Mouse (Mus musculus) hindbrain, embryonic 13.5 days (tissue): ENCODE measurements at regions not wholly inside any gene's neighbourhood (a gene's known extent, or its start where the extent isn't known, plus 50 kb on each side); places are given as distances from the start of the nearest gene placed in this dataset.

Experiments used
- ATAC-seq: fragments of 200-750 bp; cut with Nextera tagmentation; 2 replicates; pipeline ENCODE4 v1.8.0; 2017; ENCODE audit warnings: moderate TSS enrichment; ENCODE audit not compliant: low FRiP score
- H3K27ac ChIP-seq: fragments of 300-500 bp; sonication (generic); 2 replicates; pipeline ENCODE4 v1.5.1; 2015; ENCODE audit warnings: inconsistent platforms, mild to moderate bottlenecking, moderate library complexity
- H3K27me3 ChIP-seq: fragments of 300-500 bp; sonication (generic); 2 replicates; pipeline ENCODE4 v1.6.1; 2015; ENCODE audit warnings: mild to moderate bottlenecking, inconsistent platforms
- H3K36me3 ChIP-seq: fragments of 300-500 bp; sonication (generic); 2 replicates; pipeline ENCODE4 v1.6.1; 2015; ENCODE audit warnings: mild to moderate bottlenecking, inconsistent platforms
- H3K4me1 ChIP-seq: fragments of 300-500 bp; sonication (generic); replicated peaks from 2 replicates; pipeline ENCODE4 v1.6.1; 2015; ENCODE audit warnings: inconsistent platforms
- H3K4me2 ChIP-seq: fragments of 300-500 bp; sonication (generic); 2 replicates; pipeline ENCODE4 v1.6.1; 2015; ENCODE audit warnings: inconsistent platforms, mild to moderate bottlenecking, moderate library complexity
- H3K4me3 ChIP-seq: fragments of 300-500 bp; sonication (generic); 2 replicates; pipeline ENCODE4 v1.5.1; 2015; ENCODE audit warnings: mild to moderate bottlenecking, inconsistent platforms
- H3K9ac ChIP-seq: fragments of 300-500 bp; sonication (generic); 2 replicates; pipeline ENCODE4 v1.6.1; 2015; ENCODE audit warnings: mild to moderate bottlenecking, inconsistent platforms
- H3K9me3 ChIP-seq: fragments of 300-500 bp; sonication (generic); 2 replicates; pipeline ENCODE4 v1.6.1; 2016; ENCODE audit warnings: inconsistent platforms
- WGBS: fragments of 180-500 bp; shearing (Covaris S2); methylation state at CpG from one replicate; pipeline ENCODE4 v1.1.7; 2015; 5-methylcytosine and 5-hydroxymethylcytosine counted together

- no peak overlapping the region for H3K4me3 ChIP-seq
- ATAC-seq, result peak; percentile 46; the same call in 1 of the 2 replicates
- 0 out of 2 replicates have a peak overlapping the region, but pooled peaks have one; percentile 23 for H3K27ac ChIP-seq
- peaks cover 11% of the 10 kb centered on the region for H3K4me1 ChIP-seq
- H3K9ac ChIP-seq, result no peak overlapping the region
- no peaks in the 10 kb centered on the region for H3K9me3 ChIP-seq
- 69% methylated on average over 3 of the region's 3 CpGs for WGBS
- no peak overlapping the region for H3K4me2 ChIP-seq
- no peaks in the 10 kb centered on the region for H3K27me3 ChIP-seq
- no peaks in the 10 kb centered on the region for H3K36me3 ChIP-seq
Observed at GRCm38 (mm10) chr2:59406976-59407375, 77.5 kb upstream of the Dapl1 start.

DNA sequence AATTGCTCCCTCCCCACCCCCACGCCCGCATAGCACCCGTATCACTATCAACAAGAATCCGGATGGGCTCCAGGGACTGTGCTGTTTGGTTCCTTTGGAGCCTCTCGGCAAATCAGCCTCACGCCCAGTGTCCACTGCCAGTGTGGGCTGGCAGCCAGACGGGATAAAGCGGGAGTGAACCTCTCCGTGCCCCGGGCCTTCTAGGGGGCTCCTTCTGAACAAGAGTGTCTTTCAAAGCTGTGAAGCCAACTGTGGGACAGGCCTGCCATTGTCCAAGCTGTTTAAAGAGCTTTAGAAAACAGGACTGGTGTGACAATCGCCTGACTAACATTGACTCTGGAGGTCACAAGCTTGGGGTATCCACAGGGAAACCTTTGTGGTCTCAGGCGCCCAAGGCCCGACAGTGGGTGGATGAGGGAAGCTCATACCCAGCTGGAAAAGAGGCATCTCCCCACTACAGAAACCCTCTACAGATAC lies 76.9 kb upstream of the Dapl1 start:
- WGBS, result 38% methylated on average over 13 of the region's 13 CpGs
- no peaks in the 10 kb centered on the region for H3K27me3 ChIP-seq
- peak; percentile 90 for ATAC-seq

DNA sequence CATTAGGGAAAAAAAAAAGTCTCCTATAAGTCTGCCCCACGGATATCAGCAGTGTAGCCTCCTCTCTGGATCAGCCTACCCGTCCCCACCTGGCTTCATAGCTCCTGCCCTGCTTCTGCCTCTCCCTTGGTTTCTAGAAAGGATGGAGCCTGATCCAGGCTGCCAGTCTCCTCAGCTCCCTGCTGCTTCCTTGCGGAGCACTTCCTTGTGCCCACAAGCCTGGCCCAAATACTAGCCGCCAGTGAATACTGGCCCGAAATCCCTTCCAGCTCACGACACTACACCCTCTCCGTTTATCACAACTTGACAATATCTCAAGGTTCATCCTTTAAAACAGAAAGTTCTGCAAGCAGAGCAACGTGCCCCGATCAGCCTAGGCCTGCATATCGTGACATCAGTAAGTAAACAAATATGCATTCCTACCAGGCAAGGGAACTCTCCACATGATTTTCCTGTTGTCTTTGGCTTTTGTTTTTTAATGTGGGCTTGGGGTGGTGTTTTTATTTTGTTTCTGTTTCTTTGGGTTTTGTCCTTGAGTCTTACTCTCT lies 76.3 kb upstream of the Dapl1 start:
- Histone ChIP-seq H3K4me2 (no peak overlapping the region), H3K36me3 (no peaks in the 10 kb centered on the region), H3K9me3 (peaks cover 3% of the 10 kb centered on the region), H3K27ac (peak overlapping the region; percentile 67), H3K4me1 (peaks cover 11% of the 10 kb centered on the region), H3K4me3 (no peak overlapping the region), H3K27me3 (no peaks in the 10 kb centered on the region), H3K9ac (no peak overlapping the region)
- 70% methylated on average over 10 of the region's 10 CpGs for WGBS
- ATAC-seq, result no peak

More for the DNA sequence above, 76.9 kb upstream of the Dapl1 start:
- Histone ChIP-seq H3K9me3 (peaks cover under 1% of the 10 kb centered on the region), H3K4me3 (no peak overlapping the region), H3K27ac (peak overlapping the region; percentile 67), H3K4me1 (peaks cover 11% of the 10 kb centered on the region), H3K36me3 (no peaks in the 10 kb centered on the region), H3K9ac (no peak overlapping the region), H3K4me2 (no peak overlapping the region)

GRCm38 (mm10) chr2:59414612-59415011 lies 69.8 kb upstream of the Dapl1 start:
- peaks cover 3% of the 10 kb centered on the region for H3K9me3 ChIP-seq
- 59% methylated on average over 9 of the region's 9 CpGs for WGBS
- ATAC-seq, result no peak
- H3K36me3 ChIP-seq, result no peaks in the 10 kb centered on the region
- peak overlapping the region; percentile 21 for H3K4me2 ChIP-seq
- peaks cover 19% of the 10 kb centered on the region for H3K4me1 ChIP-seq
- no peak overlapping the region for H3K4me3 ChIP-seq
- no peaks in the 10 kb centered on the region for H3K27me3 ChIP-seq
- H3K27ac ChIP-seq, result peak overlapping the region; percentile 31; the same call in 1 of the 2 replicates
- H3K9ac ChIP-seq, result no peak overlapping the region

DNA sequence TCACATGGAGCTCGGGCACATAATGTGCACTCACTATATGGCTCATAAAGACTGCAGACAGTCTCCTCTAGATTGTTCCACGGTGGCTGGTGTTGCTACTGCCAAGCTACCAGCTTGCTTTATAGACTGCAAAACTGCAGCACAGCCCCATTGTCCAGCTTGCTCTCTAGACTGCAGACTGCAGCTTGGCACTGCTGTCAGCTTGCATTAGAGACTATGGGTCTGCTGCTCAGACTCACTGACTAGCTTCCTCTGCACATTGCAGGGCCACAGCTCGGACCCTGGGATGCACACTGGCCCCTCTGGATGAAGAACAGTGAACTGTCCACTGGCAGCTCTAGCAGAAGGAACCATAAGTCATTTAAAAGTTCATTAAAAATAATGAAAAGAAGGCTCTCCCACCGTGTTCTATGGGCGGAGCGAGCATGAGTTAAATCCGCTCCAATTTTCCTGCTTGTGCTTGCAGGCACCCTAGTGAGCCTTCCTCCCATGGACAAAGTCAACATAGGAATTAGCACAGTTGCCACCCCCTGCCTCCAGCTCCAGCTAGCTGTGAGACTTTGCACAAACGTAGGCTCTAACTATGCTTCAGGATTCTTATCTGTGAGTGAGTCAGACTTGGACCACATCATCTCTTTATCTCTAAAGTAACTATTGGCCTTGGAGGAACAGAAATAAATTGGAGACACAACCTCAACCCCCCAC lies 67.8 kb upstream of the Dapl1 start:
- no peak overlapping the region for H3K9ac ChIP-seq
- H3K4me2 ChIP-seq, result no peak overlapping the region
- ATAC-seq, result 0 out of 2 replicates have a peak, but pooled peaks have one; percentile 13
- H3K27ac ChIP-seq, result no peak overlapping the region
- no peaks in the 10 kb centered on the region for H3K36me3 ChIP-seq
- no peak overlapping the region for H3K4me3 ChIP-seq
- H3K27me3 ChIP-seq, result no peaks in the 10 kb centered on the region
- peaks cover 22% of the 10 kb centered on the region for H3K4me1 ChIP-seq
- H3K9me3 ChIP-seq, result peaks cover 3% of the 10 kb centered on the region
- WGBS, result 66% methylated on average over 8 of the region's 8 CpGs

DNA sequence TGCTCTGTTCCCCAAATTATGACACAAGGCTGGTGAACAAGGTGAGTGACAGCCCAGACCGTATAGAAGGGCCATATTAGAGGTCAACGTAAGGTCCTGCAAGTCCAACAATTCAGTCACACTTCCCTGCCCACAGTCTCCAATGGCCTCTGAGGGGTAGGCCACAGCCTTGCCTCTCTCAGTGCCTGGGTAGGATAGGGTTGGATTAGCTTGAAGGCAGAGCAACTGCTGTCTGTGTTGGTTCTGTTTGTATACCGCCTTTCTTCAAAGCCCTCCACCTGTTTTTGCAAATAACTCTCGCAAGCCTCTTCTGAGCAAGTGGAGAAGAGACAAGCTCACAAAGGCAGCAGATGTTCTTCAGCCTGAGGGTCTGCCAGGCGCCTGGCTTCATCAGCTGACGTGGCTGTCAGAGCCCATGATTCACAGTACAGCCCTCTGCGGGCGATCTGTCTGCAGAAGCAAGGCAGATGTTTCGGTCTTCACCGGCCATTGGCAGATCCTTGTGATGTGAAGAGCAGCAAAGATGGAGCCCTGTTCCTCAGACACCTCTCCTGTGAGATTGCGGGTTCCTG lies 67.0 kb upstream of the Dapl1 start:
- ATAC-seq, result no peak; the same call in 1 of the 2 replicates
- Histone ChIP-seq H3K4me2 (no peak overlapping the region), H3K9ac (no peak overlapping the region), H3K9me3 (peaks cover 3% of the 10 kb centered on the region), H3K4me1 (peaks cover 22% of the 10 kb centered on the region), H3K36me3 (no peaks in the 10 kb centered on the region), H3K27ac (no peak overlapping the region), H3K4me3 (no peak overlapping the region), H3K27me3 (no peaks in the 10 kb centered on the region)
- WGBS, result 62% methylated on average over 11 of the region's 11 CpGs

DNA sequence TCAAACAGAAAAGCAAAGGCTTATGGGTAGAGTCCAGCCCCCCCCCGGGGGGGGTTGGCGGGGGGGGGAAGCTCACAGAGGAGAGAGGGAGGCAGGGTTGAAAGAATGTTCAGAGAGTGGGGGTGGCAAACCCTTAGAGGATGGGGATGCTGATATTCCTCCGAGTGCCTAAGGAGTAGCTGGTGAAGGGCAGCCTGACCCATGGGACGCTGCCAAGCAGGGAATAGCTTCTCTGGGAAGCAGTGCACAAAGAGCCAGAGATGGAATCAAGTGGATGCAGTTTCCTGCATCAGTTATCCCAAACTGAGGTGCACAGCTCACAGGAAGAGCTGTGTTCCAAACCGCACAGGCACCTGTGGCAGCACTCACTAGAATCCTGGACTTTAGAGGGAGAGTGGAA lies 64.0 kb upstream of the Dapl1 start:
- Histone ChIP-seq H3K36me3 (no peaks in the 10 kb centered on the region), H3K9ac (no peak overlapping the region), H3K27me3 (no peaks in the 10 kb centered on the region), H3K9me3 (no peaks in the 10 kb centered on the region), H3K4me3 (no peak overlapping the region), H3K27ac (no peak overlapping the region), H3K4me1 (peaks cover 18% of the 10 kb centered on the region), H3K4me2 (no peak overlapping the region)
- 72% methylated on average over 5 of the region's 5 CpGs for WGBS
- no peak for ATAC-seq

GRCm38 (mm10) chr2:59422291-59423242 lies 61.9 kb upstream of the Dapl1 start:
- WGBS, result 79% methylated on average over 10 of the region's 10 CpGs

GRCm38 (mm10) chr2:59424205-59424604 lies 60.2 kb upstream of the Dapl1 start:
- Histone ChIP-seq H3K4me1 (0 out of 2 replicates have a peak, but pooled peaks cover 3% of the 10 kb centered on the region), H3K36me3 (no peaks in the 10 kb centered on the region), H3K4me2 (no peak overlapping the region), H3K9me3 (no peaks in the 10 kb centered on the region), H3K27ac (no peak overlapping the region), H3K27me3 (no peaks in the 10 kb centered on the region), H3K4me3 (no peak overlapping the region), H3K9ac (no peak overlapping the region)
- ATAC-seq, result no peak
- 80% methylated on average over 2 of the region's 2 CpGs for WGBS

More at GRCm38 (mm10) chr2:59422291-59423242, 61.9 kb upstream of the Dapl1 start:
- Histone ChIP-seq H3K4me2 (no peak overlapping the region), H3K9ac (no peak overlapping the region), H3K27me3 (no peaks in the 10 kb centered on the region), H3K36me3 (no peaks in the 10 kb centered on the region), H3K4me1 (0 out of 2 replicates have a peak, but pooled peaks cover 3% of the 10 kb centered on the region), H3K9me3 (no peaks in the 10 kb centered on the region), H3K27ac (no peak overlapping the region), H3K4me3 (no peak overlapping the region)
- ATAC-seq, result no peak

DNA sequence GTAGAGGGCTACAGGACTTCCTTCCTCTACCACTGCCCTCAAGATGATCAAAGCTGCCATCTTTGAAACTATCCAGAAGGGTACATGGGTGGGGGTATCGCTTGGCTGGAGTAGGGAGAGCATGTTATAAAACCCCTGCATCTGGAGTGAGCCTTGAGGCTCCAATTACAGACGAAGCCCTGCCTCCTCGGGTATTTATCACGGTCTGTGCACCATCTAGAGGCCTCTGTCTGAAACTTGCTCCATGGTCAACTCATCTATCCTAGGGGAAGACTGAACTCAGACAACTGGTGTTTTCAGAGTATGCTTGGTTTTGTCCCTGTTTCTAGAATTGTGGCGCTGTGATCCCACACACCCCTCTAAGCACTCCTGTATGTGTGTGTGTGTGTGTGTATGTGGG lies 59.7 kb upstream of the Dapl1 start:
- H3K27me3 ChIP-seq, result no peaks in the 10 kb centered on the region
- 0 out of 2 replicates have a peak, but pooled peaks cover 3% of the 10 kb centered on the region for H3K4me1 ChIP-seq
- ATAC-seq, result peak; percentile 64
- H3K4me3 ChIP-seq, result no peak overlapping the region
- no peaks in the 10 kb centered on the region for H3K36me3 ChIP-seq
- H3K9me3 ChIP-seq, result no peaks in the 10 kb centered on the region
- no peak overlapping the region for H3K27ac ChIP-seq
- 54% methylated on average over 5 of the region's 5 CpGs for WGBS
- no peak overlapping the region for H3K4me2 ChIP-seq
- H3K9ac ChIP-seq, result no peak overlapping the region

DNA sequence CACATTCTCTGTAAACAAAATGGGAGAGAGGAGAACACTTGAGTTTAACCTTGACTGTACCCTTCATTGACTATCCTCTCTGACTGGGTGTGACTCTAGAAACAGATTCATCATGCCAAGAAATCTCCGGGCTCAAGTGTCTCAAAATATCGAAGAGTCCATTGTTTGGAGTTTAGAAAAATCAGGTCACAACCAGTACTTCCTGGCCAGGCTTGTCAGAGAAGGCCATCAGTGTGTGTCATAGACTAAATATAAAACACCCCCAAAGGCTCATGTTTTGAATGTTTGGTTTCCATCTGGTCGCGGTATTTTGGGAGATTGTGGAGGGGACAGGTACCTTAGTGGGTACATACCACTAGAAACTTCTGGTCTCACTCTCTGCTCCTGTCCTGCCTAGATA lies 58.6 kb upstream of the Dapl1 start:
- WGBS, result 90% methylated on average over 4 of the region's 4 CpGs
- H3K4me3 ChIP-seq, result no peak overlapping the region
- no peaks in the 10 kb centered on the region for H3K4me1 ChIP-seq

GRCm38 (mm10) chr2:59431466-59431865 lies 53.0 kb upstream of the Dapl1 start:
- Histone ChIP-seq H3K27me3 (no peaks in the 10 kb centered on the region), H3K36me3 (no peaks in the 10 kb centered on the region), H3K4me2 (no peak overlapping the region), H3K4me1 (no peaks in the 10 kb centered on the region), H3K9ac (no peak overlapping the region), H3K27ac (no peak overlapping the region), H3K4me3 (no peak overlapping the region), H3K9me3 (no peaks in the 10 kb centered on the region)
- ATAC-seq, result no peak
- WGBS, result 92% methylated on average over 5 of the region's 5 CpGs

More for the DNA sequence above, 58.6 kb upstream of the Dapl1 start:
- ATAC-seq, result no peak
- H3K36me3 ChIP-seq, result no peaks in the 10 kb centered on the region
- H3K9ac ChIP-seq, result no peak overlapping the region
- H3K9me3 ChIP-seq, result no peaks in the 10 kb centered on the region
- no peak overlapping the region for H3K4me2 ChIP-seq
- H3K27ac ChIP-seq, result no peak overlapping the region
- no peaks in the 10 kb centered on the region for H3K27me3 ChIP-seq
